Mouse (Mus musculus) c-Kit-positive CD71-negative TER-119-negative erythroid progenitor cells, embryonic 14.5 days (primary cell): ENCODE results near the gene Ccdc88b.
"Not testable (repeated sequence)": the region's sequence is repeated elsewhere in the genome, so short reads cannot be mapped to it uniquely, and the experiment has no call there.

ENCODE experiments used
- DNase-seq: peaks from one replicate; pipeline ENCODE4 v3.0.0-alpha.2; 2013; ENCODE audit warnings: low read depth

The Ccdc88b gene

GRCm38 (mm10) chr19:6858031-6858430, at the start of gene Ccdc88b:
Ccdc88b (minus strand) TSS chr19:6858211.
- peak; percentile 56 for DNase-seq

- DNase-seq: no peak
These were observed 49.1 kb upstream of the Ccdc88b start for GRCm38 (mm10) chr19:6907094-6907493.

GRCm38 (mm10) chr19:6906199-6906598, 48.2 kb upstream of the Ccdc88b start:
- no peak for DNase-seq

- no peak for DNase-seq
These were observed 47.6 kb upstream of the Ccdc88b start for GRCm38 (mm10) chr19:6905498-6906159.

GRCm38 (mm10) chr19:6904846-6905245, 46.8 kb upstream of the Ccdc88b start:
- no peak for DNase-seq

GRCm38 (mm10) chr19:6903031-6903430, 45.0 kb upstream of the Ccdc88b start:
- no peak for DNase-seq

GRCm38 (mm10) chr19:6899641-6900040, 41.6 kb upstream of the Ccdc88b start:
- no peak for DNase-seq

GRCm38 (mm10) chr19:6895608-6896305, 37.7 kb upstream of the Ccdc88b start:
- not testable (repeated sequence) for DNase-seq

GRCm38 (mm10) chr19:6893731-6894451, 35.9 kb upstream of the Ccdc88b start:
- no peak for DNase-seq

GRCm38 (mm10) chr19:6892512-6892911, 34.5 kb upstream of the Ccdc88b start:
- DNase-seq: no peak

GRCm38 (mm10) chr19:6877965-6878364, 20.0 kb upstream of the Ccdc88b start:
- DNase-seq: no peak

GRCm38 (mm10) chr19:6876799-6877198, 18.8 kb upstream of the Ccdc88b start:
- no peak for DNase-seq

GRCm38 (mm10) chr19:6875834-6876233, 17.8 kb upstream of the Ccdc88b start:
- no peak for DNase-seq

- DNase-seq: no peak
These were observed 16.2 kb upstream of the Ccdc88b start for GRCm38 (mm10) chr19:6874257-6874656.

GRCm38 (mm10) chr19:6872701-6873100, 14.7 kb upstream of the Ccdc88b start:
- DNase-seq: no peak

- DNase-seq: peak; percentile 48
These were observed 13.7 kb upstream of the Ccdc88b start for GRCm38 (mm10) chr19:6871574-6872271.

GRCm38 (mm10) chr19:6869355-6869754, 11.3 kb upstream of the Ccdc88b start:
- DNase-seq: peak; percentile 59

- DNase-seq: no peak
These were observed 3.4 kb upstream of the Ccdc88b start for GRCm38 (mm10) chr19:6861451-6861850.

GRCm38 (mm10) chr19:6860706-6861105, 2.7 kb upstream of the Ccdc88b start:
- no peak for DNase-seq

- no peak for DNase-seq
These were observed 2.0 kb upstream of the Ccdc88b start for GRCm38 (mm10) chr19:6859971-6860370.

GRCm38 (mm10) chr19:6859032-6859651, 1.1 kb upstream of the Ccdc88b start:
- DNase-seq: no peak
